Mouse (Mus musculus) liver, embryonic 12.5 days (tissue): ENCODE data around the gene Gm20532. TPM values are rescaled to one million over a fixed set of nuclear protein-coding genes. Genes with fewer than 3 reads are reported as not detected.

ENCODE experiments used
- ATAC-seq: fragments of 200-750 bp; cut with Nextera tagmentation; 2 replicates; pipeline ENCODE4 v1.8.0; 2017; ENCODE audit warnings: moderate number of reproducible peaks, mild to moderate bottlenecking, moderate library complexity
- H3K27ac ChIP-seq: fragments of 300-500 bp; sonication (generic); 2 replicates; pipeline ENCODE4 v1.5.1; 2016; ENCODE audit warnings: mild to moderate bottlenecking
- H3K27me3 ChIP-seq: fragments of 300-500 bp; sonication (generic); replicated peaks from 2 replicates; pipeline ENCODE4 v1.6.1; 2016; ENCODE audit warnings: mild to moderate bottlenecking, moderate library complexity
- H3K36me3 ChIP-seq: fragments of 300-500 bp; sonication (generic); 2 replicates; pipeline ENCODE4 v1.6.1; 2016; ENCODE audit warnings: mild to moderate bottlenecking, moderate library complexity
- H3K4me1 ChIP-seq: fragments of 300-500 bp; sonication (generic); 2 replicates; pipeline ENCODE4 v1.6.1; 2016
- H3K4me2 ChIP-seq: fragments of 300-500 bp; sonication (generic); 2 replicates; pipeline ENCODE4 v1.6.1; 2016; ENCODE audit warnings: mild to moderate bottlenecking, moderate library complexity
- H3K4me3 ChIP-seq: fragments of 300-500 bp; sonication (generic); 2 replicates; pipeline ENCODE4 v1.5.1; 2016; ENCODE audit warnings: mild to moderate bottlenecking, moderate library complexity
- H3K9ac ChIP-seq: fragments of 300-500 bp; sonication (generic); 2 replicates; pipeline ENCODE4 v1.6.1; 2016; ENCODE audit warnings: mild to moderate bottlenecking, moderate library complexity
- H3K9me3 ChIP-seq: fragments of 300-500 bp; sonication (generic); replicated peaks from 2 replicates; pipeline ENCODE4 v1.6.1; 2016; ENCODE audit warnings: mild to moderate bottlenecking, moderate library complexity
- WGBS: fragments of 180-500 bp; shearing (Covaris S2); methylation state at CpG from one replicate; pipeline ENCODE4 v1.1.7; 2016; ENCODE audit not compliant: insufficient replicate concordance; 5-methylcytosine and 5-hydroxymethylcytosine counted together
- polyA plus RNA-seq: library from polyadenylated mRNA; unstranded; fragments of >200 nt; fragmentation: Nextera tagmentation; extraction: Ambion mirVana; gene quantifications from 2 replicates; pipeline ENCODE4 v1.2.1, GENCODE M21; 2016

Gene Gm20532
- polyA plus RNA-seq, 1 experiment from 2014 or later = not detected

DNA sequence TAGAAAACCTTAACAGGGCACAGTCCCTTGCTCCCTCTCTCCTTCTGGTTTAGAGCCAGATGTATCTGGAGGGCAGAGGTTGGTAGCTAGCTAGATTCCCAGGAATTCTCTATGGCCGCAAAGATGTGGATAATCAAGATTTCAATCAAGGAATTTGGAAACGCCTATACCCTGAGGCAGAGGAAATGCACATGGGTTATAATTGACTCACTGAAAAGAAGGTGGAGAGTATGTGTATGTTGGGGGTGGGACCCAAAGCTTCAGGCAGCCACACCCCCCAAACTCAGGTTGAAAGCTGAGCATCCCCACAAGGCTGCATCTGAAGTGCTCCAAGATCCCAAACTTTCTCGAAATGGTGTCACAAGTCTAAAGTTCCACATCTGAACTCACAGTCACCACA lies 12.0 kb downstream of the Gm20532 start:
- no peaks in the 10 kb centered on the region for H3K9me3 ChIP-seq
- no peak for ATAC-seq
- no peak overlapping the region for H3K9ac ChIP-seq
- H3K27ac ChIP-seq = no peak overlapping the region
- WGBS = 59% methylated on average over 3 of the region's 3 CpGs
- H3K36me3 ChIP-seq = peaks cover 14% of the 10 kb centered on the region
- no peak overlapping the region for H3K4me2 ChIP-seq
- H3K4me3 ChIP-seq = no peak overlapping the region
- H3K4me1 ChIP-seq = peaks cover 48% of the 10 kb centered on the region
- H3K27me3 ChIP-seq = peaks cover 9% of the 10 kb centered on the region

DNA sequence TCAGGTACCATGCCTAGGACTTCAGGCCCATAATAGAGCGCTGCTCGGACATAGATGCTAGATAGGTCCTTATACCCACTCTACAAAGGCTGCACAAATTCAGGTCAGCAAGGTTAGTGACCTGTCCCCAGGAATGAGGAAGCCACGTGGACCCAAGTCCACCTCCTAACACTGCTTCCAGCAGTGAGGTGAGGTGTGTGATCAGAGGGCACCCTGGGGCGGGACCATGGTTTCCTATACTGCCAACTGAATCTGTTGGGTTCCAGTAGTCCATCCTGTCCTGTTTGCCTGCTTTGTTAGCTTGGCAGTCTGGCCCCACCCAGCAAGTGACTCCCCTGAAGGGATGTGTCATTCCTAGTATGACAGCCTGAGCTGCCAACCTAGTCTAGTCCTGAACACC lies 13.5 kb downstream of the Gm20532 start:
- no peak overlapping the region for H3K9ac ChIP-seq
- no peak for ATAC-seq
- peaks cover 24% of the 10 kb centered on the region for H3K27me3 ChIP-seq
- peaks cover 3% of the 10 kb centered on the region for H3K36me3 ChIP-seq
- H3K4me3 ChIP-seq = no peak overlapping the region
- peaks cover 56% of the 10 kb centered on the region for H3K4me1 ChIP-seq
- 68% methylated on average over 4 of the region's 4 CpGs for WGBS
- H3K27ac ChIP-seq = peak overlapping the region; percentile 49
- no peaks in the 10 kb centered on the region for H3K9me3 ChIP-seq
- no peak overlapping the region for H3K4me2 ChIP-seq

DNA sequence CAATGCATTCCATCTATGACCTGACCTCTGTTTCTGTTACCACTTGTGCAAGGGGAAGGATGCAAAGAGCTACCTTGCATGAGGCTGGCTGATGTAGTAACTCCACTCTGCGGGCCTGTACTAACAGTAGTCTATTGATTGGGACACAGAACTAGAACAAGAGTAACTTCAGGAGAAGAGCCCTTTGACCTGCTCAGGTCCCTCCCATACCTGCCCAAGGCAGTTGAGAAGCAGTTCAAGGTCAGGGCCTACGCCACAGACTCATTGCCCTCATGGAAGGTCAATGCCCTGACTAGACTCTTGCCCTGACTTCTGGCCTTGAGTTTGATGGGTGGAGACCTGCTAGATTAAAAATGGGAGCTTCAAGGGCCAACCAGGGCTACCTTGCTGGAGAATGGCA lies 14.2 kb downstream of the Gm20532 start:
- no peaks in the 10 kb centered on the region; the same call in none of the 2 replicates for H3K36me3 ChIP-seq
- peaks cover 30% of the 10 kb centered on the region for H3K27me3 ChIP-seq
- no peak overlapping the region for H3K9ac ChIP-seq
- peaks cover 56% of the 10 kb centered on the region for H3K4me1 ChIP-seq
- H3K4me2 ChIP-seq = no peak overlapping the region
- ATAC-seq = peak; percentile 33
- H3K9me3 ChIP-seq = no peaks in the 10 kb centered on the region
- H3K27ac ChIP-seq = peak overlapping the region; percentile 49
- no peak overlapping the region for H3K4me3 ChIP-seq
- WGBS = 63% methylated on average over 2 of the region's 2 CpGs

DNA sequence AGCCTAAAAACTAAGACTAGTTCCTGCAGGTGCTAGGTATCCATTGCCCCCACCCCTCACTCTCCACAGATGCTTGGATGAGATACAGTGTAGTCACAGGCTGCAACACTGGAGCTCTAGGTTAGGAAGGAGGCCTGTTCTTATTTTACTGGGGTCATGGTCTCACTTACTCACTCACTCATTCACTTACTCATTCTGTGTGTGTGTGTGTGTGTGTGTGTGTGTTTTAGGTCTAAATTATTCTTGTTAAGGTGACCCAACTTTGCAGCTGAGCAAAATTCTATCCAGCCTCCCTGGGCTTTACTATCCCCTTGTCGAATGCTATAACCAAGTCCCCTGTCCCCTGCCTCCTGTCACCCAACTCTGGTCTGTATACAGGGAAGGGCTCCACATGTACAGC lies 15.2 kb downstream of the Gm20532 start:
- H3K4me2 ChIP-seq = no peak overlapping the region
- H3K36me3 ChIP-seq = no peaks in the 10 kb centered on the region; the same call in 1 of the 2 replicates
- no peak overlapping the region for H3K4me3 ChIP-seq
- no peak overlapping the region for H3K9ac ChIP-seq
- no peaks in the 10 kb centered on the region for H3K9me3 ChIP-seq
- H3K4me1 ChIP-seq = peaks cover 50% of the 10 kb centered on the region
- H3K27me3 ChIP-seq = peaks cover 37% of the 10 kb centered on the region
- ATAC-seq = no peak
- 71% methylated on average over 1 of the region's 1 CpGs for WGBS
- H3K27ac ChIP-seq = no peak overlapping the region

DNA sequence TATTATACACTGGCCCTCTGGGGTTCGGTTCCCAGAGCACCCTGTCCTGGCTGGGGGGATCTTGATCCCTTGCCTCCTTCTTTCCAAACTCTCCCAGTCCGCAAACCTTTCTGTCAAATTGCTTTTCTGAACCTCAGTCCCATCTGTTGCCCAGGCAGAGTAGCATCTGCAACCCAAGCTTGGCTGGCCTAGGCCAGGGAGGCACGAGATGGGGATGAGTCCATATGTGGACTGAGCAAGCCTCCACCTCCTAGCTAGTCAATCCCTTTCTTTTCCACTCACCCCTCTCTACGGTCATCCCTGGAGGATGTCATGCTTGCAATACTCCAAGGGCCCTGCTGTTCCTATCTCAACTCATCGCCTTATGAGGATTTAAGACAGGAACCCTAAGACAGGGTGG lies 16.2 kb downstream of the Gm20532 start:
- Histone ChIP-seq H3K4me2 (peak overlapping the region; percentile 90), H3K36me3 (no peaks in the 10 kb centered on the region), H3K4me1 (peaks cover 60% of the 10 kb centered on the region), H3K9me3 (no peaks in the 10 kb centered on the region), H3K27me3 (peaks cover 46% of the 10 kb centered on the region), H3K27ac (no peak overlapping the region), H3K9ac (0 out of 2 replicates have a peak overlapping the region, but pooled peaks have one; percentile 71), H3K4me3 (peak overlapping the region; percentile 63)
- ATAC-seq = no peak
- WGBS = 73% methylated on average over 5 of the region's 5 CpGs

DNA sequence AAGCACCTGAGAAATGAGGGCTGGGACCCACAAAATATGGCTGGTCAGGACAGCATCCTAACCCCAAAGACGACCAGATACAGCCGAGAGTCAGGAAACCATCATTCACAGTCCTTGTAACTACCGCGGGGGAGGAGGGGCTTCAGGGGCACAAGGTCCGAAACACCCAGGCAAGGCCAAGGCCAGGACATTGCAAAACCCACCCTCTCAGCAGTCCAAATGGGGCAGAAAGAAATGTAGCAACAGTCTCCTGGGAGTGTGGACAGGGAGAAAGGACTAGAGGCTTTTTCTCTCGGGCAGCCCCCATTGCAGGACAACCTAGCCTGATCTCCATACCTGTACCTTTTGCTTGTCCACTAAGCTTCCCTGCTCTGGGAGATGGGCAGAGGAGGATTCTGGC lies 16.7 kb downstream of the Gm20532 start:
- Histone ChIP-seq H3K36me3 (no peaks in the 10 kb centered on the region), H3K9me3 (no peaks in the 10 kb centered on the region), H3K4me1 (peaks cover 64% of the 10 kb centered on the region), H3K9ac (peak overlapping the region; percentile 71), H3K4me2 (peak overlapping the region; percentile 90), H3K27me3 (peaks cover 47% of the 10 kb centered on the region), H3K27ac (peak overlapping the region; percentile 72), H3K4me3 (peak overlapping the region; percentile 63)
- no peak for ATAC-seq
- WGBS = 9% methylated on average over 6 of the region's 6 CpGs

DNA sequence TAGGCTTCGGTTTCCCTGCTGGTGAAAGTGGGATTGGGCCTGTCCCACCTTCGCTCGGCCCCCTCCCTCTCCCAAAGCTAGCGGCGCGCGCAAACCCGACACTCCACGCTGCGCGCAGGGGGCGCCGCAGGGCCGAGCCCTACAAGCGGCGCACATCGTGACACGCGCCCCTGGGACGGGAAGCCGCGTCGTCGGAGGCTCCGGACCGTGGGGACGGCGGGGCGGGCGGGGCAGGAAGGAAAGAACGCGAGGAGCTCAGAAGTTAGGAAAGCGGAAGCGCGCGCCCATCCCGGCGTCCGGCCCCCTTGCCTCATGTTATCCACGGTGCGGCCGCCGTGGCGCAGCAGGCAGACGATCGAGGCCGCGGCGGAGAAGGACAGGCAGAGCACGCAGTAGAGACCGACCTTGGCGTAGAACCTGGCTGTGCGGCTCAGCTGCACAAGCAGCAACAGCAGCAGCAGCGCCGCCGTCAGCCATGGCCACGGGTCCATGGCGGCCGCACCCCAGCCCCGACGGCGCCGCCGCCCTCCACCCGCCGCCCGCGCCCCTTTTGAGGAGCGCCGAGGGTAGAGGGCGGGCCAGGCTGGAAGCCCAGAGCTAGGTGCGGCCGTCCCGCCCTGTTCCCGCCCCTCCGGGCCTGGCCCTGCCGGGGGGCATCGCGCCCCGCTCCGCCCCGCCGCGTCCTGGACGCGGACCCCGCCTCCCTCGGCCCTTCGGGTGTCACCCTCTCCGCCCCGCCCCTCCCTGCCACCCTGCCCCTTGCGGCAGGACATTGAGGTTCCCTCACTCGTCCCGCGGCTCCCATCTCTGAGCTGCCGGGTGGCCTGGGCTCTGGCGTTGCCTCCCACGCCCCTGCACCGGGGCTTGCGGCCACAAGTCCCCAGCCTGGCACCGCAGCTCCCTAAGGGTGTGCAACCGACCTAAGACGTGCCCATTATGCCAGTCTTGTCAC lies 17.6 kb downstream of the Gm20532 start, which contains the start of gene Agpat2:
TSS of gene Agpat2 (minus strand) at position 698 of the 952 bp plus-strand sequence.
- Histone ChIP-seq H3K27me3 (peaks cover 47% of the 10 kb centered on the region), H3K9ac (peak within 1 kb of the TSS; percentile 71), H3K4me1 (peaks cover 64% of the 10 kb centered on the region), H3K4me2 (peak within 1 kb of the TSS; percentile 90), H3K27ac (peak within 1 kb of the TSS; percentile 72), H3K36me3 (no peaks in the 10 kb centered on the region), H3K9me3 (no peaks in the 10 kb centered on the region), H3K4me3 (peak within 1 kb of the TSS; percentile 63)
- peak; percentile 77 for ATAC-seq
- under 1% methylated on average over 84 of the region's 103 CpGs for WGBS

DNA sequence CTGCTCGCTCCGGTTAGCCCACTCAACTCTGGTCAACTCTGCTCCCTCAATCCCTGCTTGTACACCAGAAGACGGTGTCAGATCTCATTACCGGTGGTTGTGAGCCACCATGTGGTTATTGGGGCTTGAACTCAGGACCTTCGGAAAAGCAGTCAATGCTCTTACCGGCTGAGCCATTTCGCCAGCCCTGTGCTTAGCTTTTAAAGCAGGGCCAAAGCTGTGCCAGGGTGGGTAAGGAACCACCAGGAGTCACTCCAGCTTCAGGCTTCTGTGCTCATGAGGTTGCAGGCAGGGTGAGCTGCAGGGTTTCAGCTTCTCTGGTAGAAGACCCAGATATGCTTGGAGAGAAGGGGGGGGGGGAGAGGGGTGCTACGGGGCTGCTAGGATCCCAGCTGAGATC lies 18.9 kb downstream of the Gm20532 start:
- ATAC-seq = no peak

DNA sequence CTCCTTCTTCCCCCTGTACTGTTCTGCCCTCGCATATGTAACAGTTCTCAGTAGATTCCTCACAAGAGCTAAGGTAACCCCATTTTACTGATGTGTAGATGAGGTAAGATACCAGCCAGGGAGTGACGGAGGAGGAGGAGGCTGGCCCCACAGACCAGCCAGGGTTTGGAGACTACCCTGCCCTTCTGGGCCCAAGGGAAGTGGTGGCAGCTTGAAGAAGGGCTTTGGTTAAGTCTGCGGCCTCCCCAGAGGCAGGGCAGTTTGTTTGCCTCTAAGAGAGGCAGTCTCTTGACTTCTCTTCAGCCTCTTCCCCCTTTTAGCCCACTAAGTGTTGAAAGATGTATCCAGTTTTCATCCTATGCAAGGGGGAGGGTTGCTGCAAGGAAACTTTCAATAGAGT lies 20.1 kb downstream of the Gm20532 start:
- no peak overlapping the region for H3K4me2 ChIP-seq
- H3K27me3 ChIP-seq = peaks cover 47% of the 10 kb centered on the region
- 56% methylated on average over 3 of the region's 3 CpGs for WGBS
- no peak overlapping the region for H3K4me3 ChIP-seq
- no peak overlapping the region for H3K27ac ChIP-seq
- ATAC-seq = no peak
- H3K9me3 ChIP-seq = no peaks in the 10 kb centered on the region
- H3K36me3 ChIP-seq = no peaks in the 10 kb centered on the region
- H3K4me1 ChIP-seq = peaks cover 47% of the 10 kb centered on the region
- H3K9ac ChIP-seq = no peak overlapping the region

More for the DNA sequence above, 18.9 kb downstream of the Gm20532 start:
- no peak overlapping the region for H3K4me3 ChIP-seq
- WGBS = 75% methylated on average over 8 of the region's 8 CpGs
- H3K9ac ChIP-seq = no peak overlapping the region
- H3K36me3 ChIP-seq = no peaks in the 10 kb centered on the region
- peaks cover 51% of the 10 kb centered on the region for H3K4me1 ChIP-seq
- peaks cover 47% of the 10 kb centered on the region for H3K27me3 ChIP-seq
- no peak overlapping the region for H3K27ac ChIP-seq
- H3K9me3 ChIP-seq = no peaks in the 10 kb centered on the region
- no peak overlapping the region for H3K4me2 ChIP-seq

DNA sequence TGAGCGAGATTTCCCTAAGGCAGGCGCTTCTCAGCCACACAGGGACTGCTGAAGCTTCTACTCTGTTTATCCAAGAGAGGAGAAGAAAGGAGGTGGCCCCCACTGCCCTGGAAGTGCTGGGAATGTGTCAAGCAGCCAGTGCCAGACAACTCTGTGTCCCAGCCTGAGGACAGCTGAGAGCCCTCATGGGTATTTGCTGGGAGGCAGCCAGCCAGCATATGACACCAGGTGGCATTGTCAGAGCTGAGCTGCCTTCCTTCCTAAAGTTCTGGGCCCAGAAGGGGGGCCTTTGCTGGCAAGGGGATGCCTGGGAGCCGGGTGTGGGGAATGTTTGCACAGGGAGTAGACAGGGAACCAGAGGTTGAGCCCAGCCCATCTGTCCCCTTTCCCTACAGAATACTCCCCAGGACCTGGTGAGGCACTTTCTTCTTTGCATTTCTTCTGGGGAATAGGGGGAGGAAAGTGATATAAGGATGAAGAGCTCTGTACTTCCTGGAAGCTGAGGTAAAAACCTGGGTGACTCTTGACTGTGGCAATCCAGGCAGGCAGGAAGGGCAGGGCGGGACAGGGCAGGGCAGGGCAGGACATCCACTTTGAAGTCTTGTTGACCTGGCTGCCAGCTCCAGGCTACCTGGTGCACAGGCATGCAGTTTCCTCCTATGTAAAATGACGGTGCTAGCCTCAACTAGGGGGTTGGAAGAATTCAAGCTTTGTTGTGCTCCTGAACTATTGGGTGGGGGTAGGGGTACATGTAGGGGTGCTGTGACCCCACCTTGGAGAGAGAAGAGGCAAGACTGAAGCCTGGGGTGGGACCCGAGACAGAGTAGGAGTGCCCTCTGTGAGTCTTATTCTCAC lies 20.8 kb downstream of the Gm20532 start:
- Histone ChIP-seq H3K4me2 (no peak overlapping the region), H3K27me3 (peaks cover 47% of the 10 kb centered on the region), H3K4me3 (no peak overlapping the region), H3K9ac (no peak overlapping the region), H3K36me3 (no peaks in the 10 kb centered on the region), H3K9me3 (no peaks in the 10 kb centered on the region), H3K4me1 (peaks cover 40% of the 10 kb centered on the region), H3K27ac (no peak overlapping the region)
- 42% methylated on average over 5 of the region's 6 CpGs for WGBS
- no peak for ATAC-seq

DNA sequence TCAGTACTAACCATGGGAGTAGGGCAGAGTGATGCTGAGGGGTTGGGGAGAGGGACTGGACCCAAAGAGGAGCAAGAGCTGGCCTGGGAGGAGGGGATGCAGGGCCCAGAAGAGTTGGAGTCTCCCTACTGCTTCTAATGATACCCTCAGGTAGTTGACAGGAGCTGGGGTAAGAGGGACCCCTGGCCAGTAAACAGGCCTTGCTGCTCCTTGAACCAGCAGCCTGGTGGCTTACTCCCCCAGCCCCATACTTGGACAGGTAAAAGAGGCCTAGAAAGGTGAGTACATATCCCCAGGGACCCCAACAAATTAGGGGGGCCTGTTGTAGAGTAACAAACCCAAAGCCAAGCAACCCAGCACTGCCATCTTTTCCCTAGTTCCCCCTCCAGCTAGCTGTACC lies 22.3 kb downstream of the Gm20532 start:
- Histone ChIP-seq H3K4me1 (peaks cover 25% of the 10 kb centered on the region), H3K9me3 (no peaks in the 10 kb centered on the region), H3K36me3 (no peaks in the 10 kb centered on the region), H3K27me3 (peaks cover 37% of the 10 kb centered on the region), H3K9ac (no peak overlapping the region), H3K4me3 (no peak overlapping the region), H3K27ac (no peak overlapping the region), H3K4me2 (no peak overlapping the region)
- no peak for ATAC-seq

DNA sequence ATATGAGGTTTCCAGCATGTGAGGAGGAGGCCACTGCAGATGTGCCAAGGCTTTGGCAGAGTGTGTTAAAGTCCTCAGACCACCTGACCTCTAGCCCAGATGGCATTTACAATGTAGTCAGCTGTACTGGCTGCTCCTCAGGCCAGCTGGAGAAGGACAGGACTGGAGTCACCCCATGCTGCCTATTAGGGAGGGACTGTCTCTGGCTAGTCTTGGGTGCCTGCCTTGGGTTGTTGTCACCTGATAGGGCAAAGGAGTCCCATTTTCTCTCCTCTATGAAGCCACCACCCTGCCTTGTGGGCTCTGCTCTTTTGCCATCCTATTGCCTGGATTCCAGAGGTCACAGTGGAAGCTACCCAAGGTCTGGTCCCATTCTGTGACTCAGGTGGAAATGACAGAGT lies 22.8 kb downstream of the Gm20532 start:
- ATAC-seq = no peak
- no peak overlapping the region for H3K4me3 ChIP-seq
- no peak overlapping the region for H3K27ac ChIP-seq
- H3K36me3 ChIP-seq = no peaks in the 10 kb centered on the region
- peaks cover 20% of the 10 kb centered on the region for H3K4me1 ChIP-seq
- H3K27me3 ChIP-seq = peaks cover 32% of the 10 kb centered on the region
- no peaks in the 10 kb centered on the region for H3K9me3 ChIP-seq
- H3K9ac ChIP-seq = no peak overlapping the region
- H3K4me2 ChIP-seq = no peak overlapping the region
